Mouse (Mus musculus): ENCODE results near the gene Lamb3.

- TF ChIP-seq CTCF (IDR thresholded peaks at IDR 0.05; ENCODE audit: low read depth) (no peak), EP300 (optimal IDR thresholded peaks at IDR 0.05) (no peak)
Observed at GRCm38 (mm10) chr1:193289076-193289475, 81.6 kb downstream of the Lamb3 start.
